ENCODE assay signal across 10 mouse cellular contexts in genomic region chr17:30105369-30105768, GRCm38 (mm10).
DNase-seq lines count a peak whose midpoint lies in the region; ATAC-seq and TF ChIP-seq lines count a peak whose summit lies in the region.
"Had no signal": no experiment of that assay in that cellular context is flagged by ENCODE, and none has a peak within 500 bp of the region (broad histone marks: within the 10 kb centered on the region; RNA-seq: fewer than 3 reads in every experiment).

No protein-coding gene starts in this region.

- TF ChIP-seq POLR2A in brain, embryonic 14.5 days (IDR thresholded peaks at IDR 0.05; ENCODE audit: borderline replicate concordance, extremely low read depth, insufficient read depth, insufficient read length, poor library complexity, severe bottlenecking): no peak

- H3K27ac ChIP-seq in heart, embryonic 12.5 days (ENCODE audit: poor library complexity, severe bottlenecking): no peak overlapping the region
- no peak overlapping the region for H3K27ac ChIP-seq in midbrain, embryonic 14.5 days (replicated peaks; ENCODE audit: low read depth, low read length)
- no peak overlapping the region for H3K27ac ChIP-seq in midbrain, embryonic 10.5 days (replicated peaks)
- H3K27ac ChIP-seq: hindbrain, embryonic 12.5 days had no signal

- no peaks in the 10 kb centered on the region; the same call in 1 of the 2 replicates for H3K9me3 ChIP-seq in heart, embryonic 12.5 days (replicated peaks)
- H3K9me3 ChIP-seq in midbrain, embryonic 14.5 days (ENCODE audit: control insufficient read depth, low read length): no peaks in the 10 kb centered on the region
- no peaks in the 10 kb centered on the region for H3K9me3 ChIP-seq in midbrain, embryonic 10.5 days (replicated peaks)
- H3K9me3 ChIP-seq: hindbrain, embryonic 12.5 days; megakaryocyte, embryonic 14.5 days had no signal

- H3K36me3 ChIP-seq in heart, embryonic 12.5 days: 0 out of 2 replicates have a peak, but pooled peaks cover 4% of the 10 kb centered on the region
- no peaks in the 10 kb centered on the region for H3K36me3 ChIP-seq in midbrain, embryonic 14.5 days (ENCODE audit: control insufficient read depth, insufficient read depth, low read length)
- peaks cover 3% of the 10 kb centered on the region; the same call in 1 of the 2 replicates for H3K36me3 ChIP-seq in midbrain, embryonic 10.5 days
- H3K36me3 ChIP-seq: hindbrain, embryonic 12.5 days had no signal

- ATAC-seq in heart, embryonic 12.5 days (ENCODE audit: insufficient number of reproducible peaks, low FRiP score): no peak
- no peak for ATAC-seq in midbrain, embryonic 14.5 days (ENCODE audit: low FRiP score, low TSS enrichment)

- peak; percentile 57; the same call in 1 of the 2 replicates for TF ChIP-seq CTCF in brain, embryonic 14.5 days (IDR thresholded peaks at IDR 0.05; ENCODE audit: borderline replicate concordance, extremely low read depth, insufficient read depth, insufficient read length)

- H3K4me1 ChIP-seq in heart, embryonic 12.5 days (replicated peaks): peaks cover 19% of the 10 kb centered on the region
- peaks cover 22% of the 10 kb centered on the region for H3K4me1 ChIP-seq in midbrain, embryonic 14.5 days (ENCODE audit: control insufficient read depth, insufficient read depth, low read length)
- peaks cover 18% of the 10 kb centered on the region for H3K4me1 ChIP-seq in midbrain, embryonic 10.5 days

- no peak overlapping the region for H3K9ac ChIP-seq in heart, embryonic 12.5 days
- H3K9ac ChIP-seq in midbrain, embryonic 14.5 days (replicated peaks; ENCODE audit: low read length): no peak overlapping the region
- H3K9ac ChIP-seq: hindbrain, embryonic 12.5 days had no signal

- WGBS in heart, embryonic 12.5 days: 78% methylated on average over 3 of the region's 3 CpGs
- WGBS in midbrain, embryonic 14.5 days: 89% methylated on average over 3 of the region's 3 CpGs
- 87% methylated on average over 3 of the region's 3 CpGs for WGBS in midbrain, embryonic 10.5 days

- no peaks in the 10 kb centered on the region for H3K27me3 ChIP-seq in heart, embryonic 12.5 days (replicated peaks)
- no peaks in the 10 kb centered on the region for H3K27me3 ChIP-seq in midbrain, embryonic 14.5 days (ENCODE audit: control insufficient read depth, insufficient read depth, low read length)
- H3K27me3 ChIP-seq in midbrain, embryonic 10.5 days (ENCODE audit: low read depth, poor library complexity, severe bottlenecking): no peaks in the 10 kb centered on the region
- H3K27me3 ChIP-seq: hindbrain, embryonic 12.5 days; megakaryocyte, embryonic 14.5 days had no signal

- no peak overlapping the region for H3K4me2 ChIP-seq in heart, embryonic 12.5 days
- H3K4me2 ChIP-seq in midbrain, embryonic 14.5 days (ENCODE audit: low read length): no peak overlapping the region
- H3K4me2 ChIP-seq: hindbrain, embryonic 12.5 days had no signal

- H3K4me3 ChIP-seq in heart, embryonic 12.5 days: no peak overlapping the region
- H3K4me3 ChIP-seq in midbrain, embryonic 14.5 days (replicated peaks; ENCODE audit: low read depth, low read length): no peak overlapping the region
- H3K4me3 ChIP-seq in midbrain, embryonic 10.5 days: no peak overlapping the region
- H3K4me3 ChIP-seq: hindbrain, embryonic 12.5 days; megakaryocyte, embryonic 14.5 days had no signal

- peak; percentile 42 for DNase-seq in heart, postnatal 4 days
- DNase-seq in midbrain, embryonic 14.5 days: peak; percentile 53
- DNase-seq in midbrain, embryonic 10.5 days (ENCODE audit: low spot score): no peak
- DNase-seq in brain, embryonic 14.5 days (ENCODE audit: low read depth): no peak
- DNase-seq in thymus, postnatal 4 days: peak; percentile 59
- DNase-seq in spleen, postnatal 36 days (ENCODE audit: low spot score in 2 of 2): no peak
- DNase-seq: cerebellum, adult 8-10 months had no signal

Comparison
In these comparisons a context has a peak if more than half of its experiments do, and no peak if none do; other contexts are left out.
1. DNase-seq: peak in heart, postnatal 4 days (single experiment), midbrain, embryonic 14.5 days (single experiment) and thymus, postnatal 4 days (single experiment); none in midbrain, embryonic 10.5 days (single experiment), brain, embryonic 14.5 days (single experiment) and spleen, postnatal 36 days (0 of 2).